Mouse (Mus musculus) mouse trophoblast stem cell (cell line): ENCODE data around the gene Col16a1.

Source experiments
- in situ Hi-C, 2 experiments: fragments of 300-500 bp; cut with MseI, MboI; formaldehyde crosslinking; loops; 2 replicates in 1 of 2; 3 replicates in 1 of 2; pipeline ENCODE4 v1.15.1; 2025

The Col16a1 gene

GRCm38 (mm10) chr4:130130082-130130481 lies 82.4 kb downstream of the Col16a1 start:
- in situ Hi-C loops = no loop called here

- in situ Hi-C loops = no loop called here
Measured at GRCm38 (mm10) chr4:130130641-130131350, 83.2 kb downstream of the Col16a1 start.

GRCm38 (mm10) chr4:130131448-130132105 lies 83.9 kb downstream of the Col16a1 start:
- in situ Hi-C loops = no loop called here

GRCm38 (mm10) chr4:130133399-130133798 lies 85.8 kb downstream of the Col16a1 start:
- in situ Hi-C loops = no loop called here

- in situ Hi-C loops = loop anchor here in 1 of 2 experiments (5.0 kb wide), 1 partner anchor 49 kb away; no protein-coding TSS in a partner anchor
Measured at GRCm38 (mm10) chr4:130138441-130139213, 91.0 kb downstream of the Col16a1 start.

- in situ Hi-C loops = loop anchor here in 1 of 2 experiments (5.0 kb wide), 1 partner anchor 48 kb away; no protein-coding TSS in a partner anchor
Measured at GRCm38 (mm10) chr4:130139214-130139492, 91.5 kb downstream of the Col16a1 start, which contains the start of gene Hcrtr1. Gene Hcrtr1 (minus strand): TSS chr4:130139359.

- in situ Hi-C loops = no loop called here
Measured at GRCm38 (mm10) chr4:130140992-130141402, 93.4 kb downstream of the Col16a1 start.

GRCm38 (mm10) chr4:130141786-130142185 lies 94.1 kb downstream of the Col16a1 start:
- in situ Hi-C loops = no loop called here

GRCm38 (mm10) chr4:130148405-130148804 lies 100.8 kb downstream of the Col16a1 start:
- in situ Hi-C loops = no loop called here
